Mouse (Mus musculus): ENCODE results near the gene Vps29. TPM values are rescaled to one million over a fixed set of nuclear protein-coding genes. Genes with fewer than 3 reads are reported as not detected.

Vps29 gene
- polyA plus RNA-seq (2015; fragmentation: Nextera tagmentation; extraction: Ambion mirVana), result 93.1 and 104 TPM in 2 replicates

- H3K36me3 ChIP-seq (replicated peaks; ENCODE audit: insufficient read depth, low read length), result no peaks in the 10 kb centered on the region
- DNase-seq (peak; percentile 100), ATAC-seq (peak; percentile 96)
- H3K4me1 ChIP-seq (ENCODE audit: insufficient read depth), result peaks cover 9% of the 10 kb centered on the region
- TF ChIP-seq CTCF (IDR thresholded peaks at IDR 0.05; ENCODE audit: low read depth) (no peak), EP300 (IDR thresholded peaks at IDR 0.05; ENCODE audit: low read depth) (peak; percentile 85)
- H3K27ac ChIP-seq (ENCODE audit: low read depth), result peak within 1 kb of the TSS; percentile 81
- H3K9me3 ChIP-seq (ENCODE audit: low read length), result no peaks in the 10 kb centered on the region
- H3K4me2 ChIP-seq (ENCODE audit: low read depth, low read length), result peak within 1 kb of the TSS; percentile 82
- 2% methylated on average over 51 of the region's 51 CpGs for WGBS (ENCODE audit: insufficient replicate concordance)
- peak within 1 kb of the TSS; percentile 95 for H3K4me3 ChIP-seq (ENCODE audit: low read depth, low read length)
- no peaks in the 10 kb centered on the region for H3K27me3 ChIP-seq (ENCODE audit: insufficient read depth, low read length)
- H3K9ac ChIP-seq (replicated peaks), result peak within 1 kb of the TSS; percentile 88
Measured at GRCm38 (mm10) chr5:122353807-122354491, at the start of gene Vps29, which contains the start of gene Rad9b. Gene Vps29, plus strand, starts transcription at chr5:122354369. Gene Rad9b, minus strand, starts transcription at chr5:122354233.

DNA sequence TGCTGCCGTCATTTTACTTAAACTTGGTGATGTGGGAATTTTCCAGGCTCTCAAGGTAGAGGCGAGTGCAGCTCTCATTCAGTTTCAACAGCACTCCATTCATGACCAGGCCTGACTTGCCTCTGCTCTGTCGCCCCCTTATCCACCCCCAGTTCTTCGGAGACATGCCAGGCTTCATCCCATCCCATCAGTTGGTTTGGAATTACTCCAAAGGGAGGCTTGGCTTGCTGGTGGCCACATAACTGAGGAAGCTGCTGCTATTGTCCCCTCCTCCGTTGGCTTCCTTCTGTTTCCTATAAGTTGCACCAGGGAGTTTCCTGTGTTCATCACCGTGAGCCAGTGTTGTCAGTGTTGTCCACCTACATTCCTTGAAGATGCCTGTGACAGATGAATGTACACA, 49.6 kb upstream of the Vps29 start:
- DNase-seq (no peak), ATAC-seq (no peak)
- TF ChIP-seq EP300 (IDR thresholded peaks at IDR 0.05; ENCODE audit: low read depth), result no peak
- no peak for TF ChIP-seq CTCF (IDR thresholded peaks at IDR 0.05; ENCODE audit: low read depth)
- Histone ChIP-seq H3K9ac (replicated peaks) (0 out of 2 replicates have a peak overlapping the region, but pooled peaks have one; percentile 16), H3K27me3 (ENCODE audit: insufficient read depth, low read length) (no peaks in the 10 kb centered on the region), H3K4me1 (ENCODE audit: insufficient read depth) (peaks cover 40% of the 10 kb centered on the region), H3K27ac (ENCODE audit: low read depth) (peak overlapping the region; percentile 92), H3K36me3 (replicated peaks; ENCODE audit: insufficient read depth, low read length) (peaks cover 14% of the 10 kb centered on the region; the same call in 1 of the 2 replicates), H3K4me3 (ENCODE audit: low read depth, low read length) (no peak overlapping the region), H3K4me2 (ENCODE audit: low read depth, low read length) (no peak overlapping the region), H3K9me3 (ENCODE audit: low read length) (no peaks in the 10 kb centered on the region)
- WGBS (ENCODE audit: insufficient replicate concordance), result 66% methylated on average over 6 of the region's 6 CpGs

GRCm38 (mm10) chr5:122305472-122305871, 48.7 kb upstream of the Vps29 start:
- ATAC-seq (no peak), DNase-seq (no peak)
- H3K27ac ChIP-seq (ENCODE audit: low read depth), result peak overlapping the region; percentile 92
- H3K9ac ChIP-seq (replicated peaks), result no peak overlapping the region
- 69% methylated on average over 7 of the region's 7 CpGs for WGBS (ENCODE audit: insufficient replicate concordance)
- no peak overlapping the region for H3K4me3 ChIP-seq (ENCODE audit: low read depth, low read length)
- TF ChIP-seq EP300 (IDR thresholded peaks at IDR 0.05; ENCODE audit: low read depth) (no peak), CTCF (IDR thresholded peaks at IDR 0.05; ENCODE audit: low read depth) (no peak)
- H3K27me3 ChIP-seq (ENCODE audit: insufficient read depth, low read length), result no peaks in the 10 kb centered on the region
- no peak overlapping the region for H3K4me2 ChIP-seq (ENCODE audit: low read depth, low read length)
- H3K4me1 ChIP-seq (ENCODE audit: insufficient read depth), result peaks cover 40% of the 10 kb centered on the region
- H3K9me3 ChIP-seq (ENCODE audit: low read length), result no peaks in the 10 kb centered on the region
- peaks cover 15% of the 10 kb centered on the region; the same call in 1 of the 2 replicates for H3K36me3 ChIP-seq (replicated peaks; ENCODE audit: insufficient read depth, low read length)

DNA sequence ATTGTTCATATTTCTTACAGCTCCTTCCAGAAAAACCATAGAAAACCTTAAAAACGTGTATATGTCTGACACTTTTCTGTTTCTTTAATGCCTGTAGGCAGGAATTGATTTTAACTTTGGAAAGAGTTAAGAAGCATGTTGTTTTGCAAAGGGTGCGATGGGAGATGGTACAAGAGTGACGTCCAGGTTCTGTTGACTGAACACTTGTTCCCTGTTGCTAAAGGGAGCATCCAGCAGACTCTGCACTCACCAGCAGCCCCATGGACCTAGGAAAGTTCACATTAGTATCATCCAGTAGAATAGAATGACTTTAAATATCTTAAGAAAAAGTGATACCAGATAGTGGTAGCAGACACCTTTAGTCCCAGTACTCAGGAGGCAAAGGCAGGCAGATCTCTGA, 47.6 kb upstream of the Vps29 start:
- no peak for DNase-seq
- no peaks in the 10 kb centered on the region for H3K27me3 ChIP-seq (ENCODE audit: insufficient read depth, low read length)
- H3K4me2 ChIP-seq (ENCODE audit: low read depth, low read length), result no peak overlapping the region
- H3K4me1 ChIP-seq (ENCODE audit: insufficient read depth), result peaks cover 39% of the 10 kb centered on the region
- H3K9me3 ChIP-seq (ENCODE audit: low read length), result no peaks in the 10 kb centered on the region
- TF ChIP-seq EP300 (IDR thresholded peaks at IDR 0.05; ENCODE audit: low read depth), result peak; percentile 47; the same call in 1 of the 2 replicates
- TF ChIP-seq CTCF (IDR thresholded peaks at IDR 0.05; ENCODE audit: low read depth), result no peak
- H3K9ac ChIP-seq (replicated peaks), result no peak overlapping the region
- H3K36me3 ChIP-seq (replicated peaks; ENCODE audit: insufficient read depth, low read length), result peaks cover 21% of the 10 kb centered on the region
- peak; percentile 87 for ATAC-seq
- peak overlapping the region; percentile 92 for H3K27ac ChIP-seq (ENCODE audit: low read depth)
- 72% methylated on average over 3 of the region's 3 CpGs for WGBS (ENCODE audit: insufficient replicate concordance)
- no peak overlapping the region for H3K4me3 ChIP-seq (ENCODE audit: low read depth, low read length)

DNA sequence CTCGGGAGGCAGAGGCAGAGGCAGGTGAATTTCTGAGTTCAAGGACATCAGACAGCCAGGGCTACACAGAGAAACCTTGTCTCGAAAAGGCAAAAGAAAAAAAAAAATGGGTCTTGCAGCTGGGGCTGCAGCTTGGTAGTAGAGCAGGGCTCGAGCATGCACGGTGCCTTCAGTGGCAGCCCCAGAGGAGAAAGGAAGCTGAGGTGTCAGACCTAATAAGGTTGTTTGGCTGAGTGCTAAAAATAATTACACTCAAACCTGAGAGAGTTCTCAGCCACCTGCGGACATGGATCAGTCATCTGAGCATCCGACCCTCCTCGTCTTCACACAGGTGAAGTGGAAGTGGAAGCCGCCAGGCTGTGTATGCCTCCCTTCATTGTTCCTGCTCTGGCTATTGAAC, 43.5 kb upstream of the Vps29 start:
- DNase-seq (no peak), ATAC-seq (no peak)
- no peak overlapping the region for H3K4me3 ChIP-seq (ENCODE audit: low read depth, low read length)
- peaks cover 20% of the 10 kb centered on the region for H3K4me1 ChIP-seq (ENCODE audit: insufficient read depth)
- no peak overlapping the region for H3K27ac ChIP-seq (ENCODE audit: low read depth)
- H3K9ac ChIP-seq (replicated peaks), result no peak overlapping the region
- no peaks in the 10 kb centered on the region for H3K9me3 ChIP-seq (ENCODE audit: low read length)
- H3K27me3 ChIP-seq (ENCODE audit: insufficient read depth, low read length), result no peaks in the 10 kb centered on the region
- H3K36me3 ChIP-seq (replicated peaks; ENCODE audit: insufficient read depth, low read length), result peaks cover 46% of the 10 kb centered on the region
- WGBS (ENCODE audit: insufficient replicate concordance), result 76% methylated on average over 8 of the region's 8 CpGs
- no peak for TF ChIP-seq CTCF (IDR thresholded peaks at IDR 0.05; ENCODE audit: low read depth)
- TF ChIP-seq EP300 (IDR thresholded peaks at IDR 0.05; ENCODE audit: low read depth), result no peak
- no peak overlapping the region for H3K4me2 ChIP-seq (ENCODE audit: low read depth, low read length)

GRCm38 (mm10) chr5:122311692-122312091, 42.5 kb upstream of the Vps29 start:
- WGBS (ENCODE audit: insufficient replicate concordance), result 65% methylated on average over 7 of the region's 7 CpGs
- TF ChIP-seq CTCF (IDR thresholded peaks at IDR 0.05; ENCODE audit: low read depth) (no peak), EP300 (IDR thresholded peaks at IDR 0.05; ENCODE audit: low read depth) (no peak)

More at GRCm38 (mm10) chr5:122311692-122312091, 42.5 kb upstream of the Vps29 start:
- no peak for ATAC-seq
- no peak overlapping the region for H3K27ac ChIP-seq (ENCODE audit: low read depth)
- H3K36me3 ChIP-seq (replicated peaks; ENCODE audit: insufficient read depth, low read length), result peaks cover 51% of the 10 kb centered on the region
- no peaks in the 10 kb centered on the region for H3K9me3 ChIP-seq (ENCODE audit: low read length)
- H3K9ac ChIP-seq (replicated peaks), result no peak overlapping the region
- H3K4me1 ChIP-seq (ENCODE audit: insufficient read depth), result peaks cover 20% of the 10 kb centered on the region
- H3K4me3 ChIP-seq (ENCODE audit: low read depth, low read length), result no peak overlapping the region
- no peak for DNase-seq
- H3K27me3 ChIP-seq (ENCODE audit: insufficient read depth, low read length), result no peaks in the 10 kb centered on the region
- no peak overlapping the region for H3K4me2 ChIP-seq (ENCODE audit: low read depth, low read length)
